Mouse (Mus musculus): ENCODE data around the gene Nt5c1a. TPM values are rescaled to one million over a fixed set of nuclear protein-coding genes. Genes with fewer than 3 reads are reported as not detected.

The Nt5c1a gene
- polyA plus RNA-seq, 1 experiment from 2014 or later, result not detected

GRCm38 (mm10) chr4:123223309-123223708, 22.0 kb downstream of the Nt5c1a start:
- H3K27me3 ChIP-seq (ENCODE audit: control insufficient read depth, insufficient read depth, low read depth, low read length), result no peaks in the 10 kb centered on the region
- peaks cover 7% of the 10 kb centered on the region for H3K4me1 ChIP-seq (replicated peaks; ENCODE audit: control insufficient read depth, insufficient read depth, low read length)
- 48% methylated on average over 3 of the region's 3 CpGs for WGBS
- no peak overlapping the region for H3K27ac ChIP-seq (ENCODE audit: low read length)
- no peak for ATAC-seq (ENCODE audit: low read depth)
- H3K9ac ChIP-seq (ENCODE audit: low read length), result no peak overlapping the region
- no peak overlapping the region for H3K4me2 ChIP-seq (ENCODE audit: low read depth, low read length)
- no peaks in the 10 kb centered on the region for H3K36me3 ChIP-seq (ENCODE audit: control insufficient read depth, insufficient read depth, low read length)
- no peak overlapping the region for H3K4me3 ChIP-seq (ENCODE audit: low read length)
- H3K9me3 ChIP-seq (ENCODE audit: control insufficient read depth, low read length), result no peaks in the 10 kb centered on the region

DNA sequence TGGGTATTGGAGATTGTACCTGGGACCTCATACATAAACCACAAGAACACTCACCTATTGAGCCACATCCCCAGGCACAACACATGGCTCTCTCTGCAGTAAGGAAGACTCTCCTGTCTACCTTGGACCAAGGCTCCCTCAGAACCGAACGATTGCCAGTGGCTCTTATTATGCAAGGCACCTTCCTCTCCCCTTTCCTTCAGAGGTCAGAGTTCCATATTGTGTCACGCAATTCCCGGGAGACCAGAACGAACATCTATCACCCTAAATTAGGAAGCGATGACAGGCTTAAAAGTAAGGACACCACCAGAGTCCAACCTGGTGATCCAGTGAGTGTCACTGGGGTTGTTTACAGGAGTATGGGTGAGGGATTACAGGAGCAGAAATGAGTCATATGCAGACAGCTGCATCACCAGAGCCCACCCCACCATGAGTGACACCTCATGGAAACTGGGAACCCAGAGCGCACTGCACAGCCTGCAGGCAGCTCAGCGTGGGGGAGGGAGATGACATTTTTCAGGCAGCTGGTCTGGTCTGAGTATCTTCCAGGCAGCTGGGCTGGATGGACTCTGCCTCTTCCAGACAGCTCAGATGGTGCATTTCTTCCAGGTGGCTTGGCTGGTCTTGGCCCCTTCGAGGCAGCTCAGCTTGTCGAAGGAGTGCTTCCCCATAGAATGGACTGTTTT, 24.6 kb downstream of the Nt5c1a start:
- WGBS, result 49% methylated on average over 10 of the region's 10 CpGs
- Histone ChIP-seq H3K4me3 (ENCODE audit: low read length) (no peak overlapping the region), H3K9me3 (ENCODE audit: control insufficient read depth, low read length) (no peaks in the 10 kb centered on the region), H3K4me1 (replicated peaks; ENCODE audit: control insufficient read depth, insufficient read depth, low read length) (peaks cover 14% of the 10 kb centered on the region), H3K27ac (ENCODE audit: low read length) (no peak overlapping the region), H3K4me2 (ENCODE audit: low read depth, low read length) (no peak overlapping the region), H3K27me3 (ENCODE audit: control insufficient read depth, insufficient read depth, low read depth, low read length) (no peaks in the 10 kb centered on the region), H3K36me3 (ENCODE audit: control insufficient read depth, insufficient read depth, low read length) (no peaks in the 10 kb centered on the region), H3K9ac (ENCODE audit: low read length) (no peak overlapping the region)
- ATAC-seq (ENCODE audit: low read depth), result peak; percentile 17; the same call in 1 of the 2 replicates

DNA sequence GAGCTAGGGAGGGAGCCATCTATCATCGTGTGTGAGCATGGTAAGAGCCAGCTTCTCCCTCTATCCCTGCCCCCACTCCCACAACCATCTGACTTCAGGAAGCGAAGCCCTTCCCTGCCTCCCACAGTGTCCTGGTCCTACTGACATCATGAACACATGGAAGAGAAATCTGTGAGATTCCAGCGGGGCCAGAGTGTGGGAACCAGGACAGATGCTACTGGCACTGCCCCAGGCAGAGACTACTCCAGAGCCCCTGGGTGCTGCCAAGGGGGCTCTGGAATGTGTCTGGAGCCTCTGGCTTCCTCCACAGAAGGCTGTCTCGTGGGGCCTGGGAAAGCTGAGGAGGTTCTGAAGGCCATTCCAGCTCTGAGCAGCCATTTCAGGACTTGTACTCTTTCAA, 26.4 kb downstream of the Nt5c1a start:
- no peaks in the 10 kb centered on the region for H3K36me3 ChIP-seq (ENCODE audit: control insufficient read depth, insufficient read depth, low read length)
- no peak overlapping the region for H3K4me3 ChIP-seq (ENCODE audit: low read length)
- H3K27me3 ChIP-seq (ENCODE audit: control insufficient read depth, insufficient read depth, low read depth, low read length), result peaks cover 2% of the 10 kb centered on the region; the same call in 1 of the 2 replicates
- H3K9ac ChIP-seq (ENCODE audit: low read length), result 0 out of 2 replicates have a peak overlapping the region, but pooled peaks have one; percentile 14
- ATAC-seq (ENCODE audit: low read depth), result peak; percentile 68
- no peaks in the 10 kb centered on the region for H3K9me3 ChIP-seq (ENCODE audit: control insufficient read depth, low read length)
- 21% methylated on average over 4 of the region's 4 CpGs for WGBS
- H3K4me2 ChIP-seq (ENCODE audit: low read depth, low read length), result no peak overlapping the region
- H3K4me1 ChIP-seq (replicated peaks; ENCODE audit: control insufficient read depth, insufficient read depth, low read length), result peaks cover 14% of the 10 kb centered on the region
- H3K27ac ChIP-seq (ENCODE audit: low read length), result peak overlapping the region; percentile 45

- H3K27ac ChIP-seq (ENCODE audit: low read length), result peak overlapping the region; percentile 45
- 21% methylated on average over 2 of the region's 2 CpGs for WGBS
- H3K9ac ChIP-seq (ENCODE audit: low read length), result no peak overlapping the region
- H3K9me3 ChIP-seq (ENCODE audit: control insufficient read depth, low read length), result no peaks in the 10 kb centered on the region
- H3K27me3 ChIP-seq (ENCODE audit: control insufficient read depth, insufficient read depth, low read depth, low read length), result peaks cover 8% of the 10 kb centered on the region; the same call in 1 of the 2 replicates
- peaks cover 16% of the 10 kb centered on the region for H3K4me1 ChIP-seq (replicated peaks; ENCODE audit: control insufficient read depth, insufficient read depth, low read length)
- H3K4me2 ChIP-seq (ENCODE audit: low read depth, low read length), result no peak overlapping the region
- peak; percentile 79 for ATAC-seq (ENCODE audit: low read depth)
- H3K36me3 ChIP-seq (ENCODE audit: control insufficient read depth, insufficient read depth, low read length), result no peaks in the 10 kb centered on the region
- H3K4me3 ChIP-seq (ENCODE audit: low read length), result no peak overlapping the region
Measured at GRCm38 (mm10) chr4:123228270-123228669, 27.0 kb downstream of the Nt5c1a start.

DNA sequence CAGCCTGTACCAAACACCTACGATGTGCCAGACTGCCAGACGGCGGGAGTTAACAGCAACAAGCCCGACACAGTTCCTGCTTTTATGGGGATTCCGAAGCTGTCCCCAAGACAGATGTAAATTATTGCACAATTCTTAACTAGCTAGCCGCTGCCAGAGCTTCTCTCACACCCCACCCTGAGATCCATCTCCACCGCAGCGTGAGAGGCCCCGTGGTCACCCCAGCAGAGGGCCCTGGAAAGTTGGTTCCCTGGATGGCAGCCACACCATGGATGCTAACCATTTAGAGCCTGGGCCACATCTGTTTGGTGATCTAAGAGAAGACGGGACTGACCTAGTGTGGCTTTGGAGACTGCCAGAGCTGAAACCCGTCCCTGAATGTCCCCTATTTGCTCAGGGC, 27.9 kb downstream of the Nt5c1a start:
- no peaks in the 10 kb centered on the region for H3K9me3 ChIP-seq (ENCODE audit: control insufficient read depth, low read length)
- WGBS, result 46% methylated on average over 11 of the region's 11 CpGs
- H3K27ac ChIP-seq (ENCODE audit: low read length), result no peak overlapping the region
- no peak overlapping the region for H3K9ac ChIP-seq (ENCODE audit: low read length)
- peaks cover 8% of the 10 kb centered on the region; the same call in 1 of the 2 replicates for H3K27me3 ChIP-seq (ENCODE audit: control insufficient read depth, insufficient read depth, low read depth, low read length)
- ATAC-seq (ENCODE audit: low read depth), result peak; percentile 15
- H3K36me3 ChIP-seq (ENCODE audit: control insufficient read depth, insufficient read depth, low read length), result no peaks in the 10 kb centered on the region
- no peak overlapping the region for H3K4me3 ChIP-seq (ENCODE audit: low read length)
- H3K4me1 ChIP-seq (replicated peaks; ENCODE audit: control insufficient read depth, insufficient read depth, low read length), result peaks cover 21% of the 10 kb centered on the region
- H3K4me2 ChIP-seq (ENCODE audit: low read depth, low read length), result no peak overlapping the region

- no peaks in the 10 kb centered on the region for H3K9me3 ChIP-seq (ENCODE audit: control insufficient read depth, low read length)
- peaks cover 19% of the 10 kb centered on the region for H3K4me1 ChIP-seq (replicated peaks; ENCODE audit: control insufficient read depth, insufficient read depth, low read length)
- no peak overlapping the region for H3K4me2 ChIP-seq (ENCODE audit: low read depth, low read length)
- WGBS, result 79% methylated on average over 3 of the region's 3 CpGs
- H3K27ac ChIP-seq (ENCODE audit: low read length), result no peak overlapping the region
- H3K9ac ChIP-seq (ENCODE audit: low read length), result no peak overlapping the region
- H3K27me3 ChIP-seq (ENCODE audit: control insufficient read depth, insufficient read depth, low read depth, low read length), result peaks cover 15% of the 10 kb centered on the region; the same call in 1 of the 2 replicates
- no peaks in the 10 kb centered on the region for H3K36me3 ChIP-seq (ENCODE audit: control insufficient read depth, insufficient read depth, low read length)
- ATAC-seq (ENCODE audit: low read depth), result no peak
- H3K4me3 ChIP-seq (ENCODE audit: low read length), result no peak overlapping the region
Measured at GRCm38 (mm10) chr4:123232841-123233240, 31.5 kb downstream of the Nt5c1a start.

DNA sequence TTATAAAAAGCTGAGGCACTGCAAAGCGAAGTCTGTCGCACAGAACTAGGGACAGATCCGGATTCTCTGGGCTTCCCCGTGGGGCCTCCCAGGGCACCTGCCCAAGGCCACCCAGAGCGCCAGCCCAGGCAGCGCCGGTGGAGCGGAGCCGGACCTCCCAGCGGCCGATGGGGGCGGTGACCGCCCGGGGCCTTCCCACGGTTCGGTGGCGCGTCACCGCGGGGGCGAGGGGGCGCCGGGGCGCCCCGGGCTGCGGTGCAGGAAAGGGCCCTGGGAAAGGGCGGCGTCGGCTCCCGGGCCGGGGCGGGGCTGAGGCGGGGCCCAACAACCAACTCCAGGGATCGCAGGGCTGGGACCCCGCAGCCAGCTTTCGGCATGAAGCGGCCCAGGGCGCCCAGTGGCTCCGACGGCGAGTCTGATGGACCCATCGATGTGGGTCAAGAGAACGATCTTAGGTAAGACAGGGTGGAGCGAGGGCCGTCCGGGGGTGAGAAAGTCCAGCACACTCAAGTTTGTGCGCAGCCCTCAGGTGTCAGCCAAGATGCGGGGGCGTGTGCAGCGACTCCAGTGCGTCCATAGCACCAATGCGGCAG, 32.3 kb downstream of the Nt5c1a start, which contains the start of gene Heyl:
Gene Heyl (plus strand): TSS at position 65 of the 593 bp plus-strand sequence.
- Histone ChIP-seq H3K4me3 (ENCODE audit: low read length) (peak within 1 kb of the TSS; percentile 52), H3K4me1 (replicated peaks; ENCODE audit: control insufficient read depth, insufficient read depth, low read length) (peaks cover 18% of the 10 kb centered on the region), H3K9me3 (ENCODE audit: control insufficient read depth, low read length) (no peaks in the 10 kb centered on the region), H3K27ac (ENCODE audit: low read length) (no peak within 1 kb of the TSS; the same call in 1 of the 2 replicates), H3K27me3 (ENCODE audit: control insufficient read depth, insufficient read depth, low read depth, low read length) (peaks cover 23% of the 10 kb centered on the region), H3K9ac (ENCODE audit: low read length) (peak within 1 kb of the TSS; percentile 64), H3K36me3 (ENCODE audit: control insufficient read depth, insufficient read depth, low read length) (no peaks in the 10 kb centered on the region), H3K4me2 (ENCODE audit: low read depth, low read length) (peak within 1 kb of the TSS; percentile 82)
- WGBS, result 2% methylated on average over 49 of the region's 52 CpGs
- peak; percentile 74 for ATAC-seq (ENCODE audit: low read depth)

DNA sequence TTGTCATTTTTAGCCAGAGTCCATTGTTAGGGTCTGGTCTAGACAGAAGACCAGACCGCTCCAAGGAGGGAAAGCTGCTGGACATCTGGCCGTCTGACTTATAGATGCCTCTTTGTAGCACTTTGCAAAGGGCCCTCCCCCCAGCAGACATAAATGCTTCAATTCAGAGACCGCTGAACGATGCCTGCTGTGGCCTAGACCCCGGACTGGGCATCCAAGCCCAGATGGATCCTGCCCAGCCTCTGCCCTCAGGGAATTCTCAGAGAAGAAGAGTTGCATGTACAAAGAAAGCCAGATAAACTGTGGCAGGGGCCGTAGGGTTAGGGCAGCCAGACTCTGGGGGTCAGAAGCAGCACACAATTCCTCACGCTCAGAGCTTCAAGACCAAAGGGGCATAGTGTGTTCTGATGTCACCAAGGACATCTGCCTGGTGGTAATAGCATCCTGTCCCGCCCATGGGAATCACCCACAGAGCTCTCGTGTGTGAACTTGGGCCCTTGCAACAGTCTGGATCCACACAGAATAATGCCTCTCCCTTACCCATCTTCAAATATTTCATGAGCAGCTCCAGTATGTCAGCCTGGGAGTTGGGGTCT, 34.6 kb downstream of the Nt5c1a start:
- Histone ChIP-seq H3K27me3 (ENCODE audit: control insufficient read depth, insufficient read depth, low read depth, low read length) (peaks cover 37% of the 10 kb centered on the region), H3K9ac (ENCODE audit: low read length) (no peak overlapping the region), H3K4me2 (ENCODE audit: low read depth, low read length) (peak overlapping the region; percentile 6), H3K4me3 (ENCODE audit: low read length) (peak overlapping the region; percentile 15), H3K36me3 (ENCODE audit: control insufficient read depth, insufficient read depth, low read length) (no peaks in the 10 kb centered on the region), H3K9me3 (ENCODE audit: control insufficient read depth, low read length) (no peaks in the 10 kb centered on the region), H3K4me1 (replicated peaks; ENCODE audit: control insufficient read depth, insufficient read depth, low read length) (peaks cover 26% of the 10 kb centered on the region), H3K27ac (ENCODE audit: low read length) (peak overlapping the region; percentile 11; the same call in 1 of the 2 replicates)
- WGBS, result 65% methylated on average over 9 of the region's 9 CpGs
- no peak for ATAC-seq (ENCODE audit: low read depth)

- Histone ChIP-seq H3K36me3 (ENCODE audit: control insufficient read depth, insufficient read depth, low read length) (no peaks in the 10 kb centered on the region), H3K4me3 (ENCODE audit: low read length) (peak overlapping the region; percentile 14; the same call in 1 of the 2 replicates), H3K9me3 (ENCODE audit: control insufficient read depth, low read length) (no peaks in the 10 kb centered on the region), H3K4me2 (ENCODE audit: low read depth, low read length) (peak overlapping the region; percentile 6), H3K4me1 (replicated peaks; ENCODE audit: control insufficient read depth, insufficient read depth, low read length) (peaks cover 26% of the 10 kb centered on the region), H3K9ac (ENCODE audit: low read length) (no peak overlapping the region), H3K27ac (ENCODE audit: low read length) (no peak overlapping the region; the same call in 1 of the 2 replicates), H3K27me3 (ENCODE audit: control insufficient read depth, insufficient read depth, low read depth, low read length) (peaks cover 37% of the 10 kb centered on the region)
- 57% methylated on average over 13 of the region's 13 CpGs for WGBS
- peak; percentile 39 for ATAC-seq (ENCODE audit: low read depth)
Measured at GRCm38 (mm10) chr4:123236431-123237031, 35.2 kb downstream of the Nt5c1a start.

Measured in lung, embryonic 16.5 days (tissue).